Mouse (Mus musculus) embryonic facial prominence, embryonic 11.5 days (tissue): ENCODE measurements around the gene Trim3. TPM values are rescaled to one million over a fixed set of nuclear protein-coding genes. Genes with fewer than 3 reads are reported as not detected.

ENCODE experiments used
- ATAC-seq: fragments of 200-750 bp; cut with Nextera tagmentation; replicated peaks from 2 replicates; pipeline ENCODE4 v1.8.0; 2017; ENCODE audit warnings: low read depth; ENCODE audit not compliant: insufficient number of reproducible peaks, low FRiP score, low TSS enrichment
- DNase-seq: peaks from one replicate; pipeline ENCODE4 v3.0.0-alpha.2; 2015; ENCODE audit warnings: low spot score
- H3K27ac ChIP-seq: fragments of 300-500 bp; sonication (generic); replicated peaks from 2 replicates; pipeline ENCODE4 v1.5.1; 2014; ENCODE audit warnings: mild to moderate bottlenecking, low read depth, low read length, control low read depth
- H3K27me3 ChIP-seq: fragments of 300-500 bp; sonication (generic); 2 replicates; pipeline ENCODE4 v1.6.1; 2014; ENCODE audit warnings: mild to moderate bottlenecking, low read length, moderate library complexity, mixed read lengths; ENCODE audit not compliant: control insufficient read depth, insufficient read depth
- H3K36me3 ChIP-seq: fragments of 300-500 bp; sonication (generic); replicated peaks from 2 replicates; pipeline ENCODE4 v1.6.1; 2014; ENCODE audit warnings: low read depth, mild to moderate bottlenecking, low read length, moderate library complexity, mixed read lengths; ENCODE audit not compliant: control insufficient read depth, insufficient read depth
- H3K4me1 ChIP-seq: fragments of 300-500 bp; sonication (generic); 2 replicates; pipeline ENCODE4 v1.6.1; 2014; ENCODE audit warnings: low read length, mixed read lengths; ENCODE audit not compliant: control insufficient read depth, insufficient read depth
- H3K4me2 ChIP-seq: fragments of 300-500 bp; sonication (generic); 2 replicates; pipeline ENCODE4 v1.6.1; 2014; ENCODE audit warnings: low read depth, mild to moderate bottlenecking, control low read depth, low read length, moderate library complexity
- H3K4me3 ChIP-seq: fragments of 300-500 bp; sonication (generic); 2 replicates; pipeline ENCODE4 v1.5.1; 2014; ENCODE audit warnings: low read depth, low read length, control low read depth
- H3K9ac ChIP-seq: fragments of 300-500 bp; sonication (generic); replicated peaks from 2 replicates; pipeline ENCODE4 v1.6.1; 2014; ENCODE audit warnings: mild to moderate bottlenecking, control low read depth, low read length
- H3K9me3 ChIP-seq: fragments of 300-500 bp; sonication (generic); replicated peaks from 2 replicates; pipeline ENCODE4 v1.6.1; 2016; ENCODE audit warnings: mild to moderate bottlenecking, low read length, inconsistent platforms, mixed read lengths; ENCODE audit not compliant: control insufficient read depth
- WGBS: fragments of 180-500 bp; shearing (Covaris S2); extraction: QIAGEN DNeasy Blood & Tissue Kit; methylation state at CpG from one replicate; pipeline ENCODE4 v1.1.7; 2014; 5-methylcytosine and 5-hydroxymethylcytosine counted together
- polyA plus RNA-seq: library from polyadenylated mRNA; unstranded; fragments of >200 nt; fragmentation: Nextera tagmentation; extraction: Ambion mirVana; gene quantifications from 2 replicates; pipeline ENCODE4 v1.2.1, GENCODE M21; 2014

Gene Trim3
- polyA plus RNA-seq, 1 experiment from 2014 or later, result 19.2 TPM

DNA sequence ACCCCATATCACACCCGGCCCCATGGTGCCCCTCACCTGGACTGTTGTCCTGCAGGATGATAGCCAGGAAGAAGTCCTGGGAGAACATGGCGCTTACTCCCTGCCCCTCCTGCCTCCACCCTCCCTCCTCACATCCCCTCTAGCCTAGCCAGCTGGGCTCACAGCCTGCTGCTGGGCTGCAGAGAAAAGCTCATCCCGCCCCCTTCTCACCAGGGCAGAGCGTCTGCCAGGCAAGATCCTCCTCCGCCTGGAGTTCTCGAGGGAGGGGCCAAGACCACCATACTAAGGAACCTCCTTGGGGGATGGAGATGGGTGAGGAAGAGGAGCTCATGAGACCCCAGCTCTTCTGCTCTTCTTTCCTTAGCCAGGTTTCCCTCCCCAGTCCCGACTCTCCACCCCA is 64.8 kb downstream of the Trim3 start:
- ATAC-seq, result peak; percentile 61
- no peak overlapping the region for H3K4me3 ChIP-seq
- no peak overlapping the region for H3K9ac ChIP-seq

DNA sequence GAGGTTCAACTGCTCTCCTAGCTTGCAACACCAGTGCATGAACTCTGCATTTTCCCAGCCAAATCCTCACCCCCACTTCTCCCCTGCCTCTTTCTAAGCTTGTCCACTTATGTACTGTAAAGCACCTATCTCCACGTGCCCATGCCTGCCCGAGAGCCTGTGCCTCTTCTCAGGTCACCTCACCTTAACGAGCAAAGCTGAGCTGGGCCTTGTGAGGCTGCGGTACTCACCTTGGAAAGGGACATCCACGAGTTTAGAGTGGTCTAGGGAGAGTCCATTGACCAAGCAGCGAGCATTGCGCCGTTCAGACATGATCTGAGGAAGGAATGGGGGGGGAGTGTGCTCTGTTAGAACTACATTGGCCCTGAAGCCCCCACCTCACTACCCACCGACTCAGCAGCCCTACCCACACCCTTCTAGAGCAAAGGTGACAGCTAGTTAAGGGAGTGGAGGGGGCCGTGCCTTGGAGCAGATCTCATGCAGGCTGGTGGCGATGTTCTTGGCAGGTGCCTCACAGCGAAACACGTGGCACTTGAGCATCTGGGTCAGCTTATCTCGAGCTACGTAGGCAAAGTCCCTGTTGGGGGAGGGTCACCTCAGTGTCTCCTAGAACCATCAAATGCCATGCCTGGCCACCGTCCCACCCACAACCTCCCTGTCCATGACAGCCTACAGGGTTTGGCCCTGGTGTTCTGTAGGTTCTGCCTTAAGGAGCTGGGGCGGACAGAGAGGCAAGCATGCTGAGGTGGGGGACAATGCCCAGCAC is 68.1 kb downstream of the Trim3 start:
- Histone ChIP-seq H3K4me2 (no peak overlapping the region), H3K36me3 (peaks cover 3% of the 10 kb centered on the region), H3K9me3 (no peaks in the 10 kb centered on the region), H3K4me1 (no peaks in the 10 kb centered on the region; the same call in 1 of the 2 replicates), H3K9ac (no peak overlapping the region), H3K27me3 (no peaks in the 10 kb centered on the region), H3K4me3 (no peak overlapping the region), H3K27ac (no peak overlapping the region)
- ATAC-seq (no peak), DNase-seq (no peak)
- 80% methylated on average over 17 of the region's 17 CpGs for WGBS

More for the DNA sequence above, 64.8 kb downstream of the Trim3 start:
- Histone ChIP-seq H3K4me1 (no peaks in the 10 kb centered on the region; the same call in 1 of the 2 replicates), H3K27me3 (no peaks in the 10 kb centered on the region), H3K36me3 (peaks cover 5% of the 10 kb centered on the region), H3K9me3 (no peaks in the 10 kb centered on the region), H3K27ac (no peak overlapping the region), H3K4me2 (peak overlapping the region; percentile 10; the same call in 1 of the 2 replicates)
- DNase-seq, result no peak
- 25% methylated on average over 7 of the region's 7 CpGs for WGBS

GRCm38 (mm10) chr7:105563367-105563766 is 70.0 kb downstream of the Trim3 start:
- Histone ChIP-seq H3K9me3 (no peaks in the 10 kb centered on the region), H3K9ac (no peak overlapping the region), H3K27me3 (no peaks in the 10 kb centered on the region), H3K4me3 (no peak overlapping the region), H3K4me1 (no peaks in the 10 kb centered on the region), H3K36me3 (peaks cover 3% of the 10 kb centered on the region), H3K4me2 (no peak overlapping the region), H3K27ac (no peak overlapping the region)
- 90% methylated on average over 3 of the region's 3 CpGs for WGBS
- DNase-seq (no peak), ATAC-seq (no peak)

DNA sequence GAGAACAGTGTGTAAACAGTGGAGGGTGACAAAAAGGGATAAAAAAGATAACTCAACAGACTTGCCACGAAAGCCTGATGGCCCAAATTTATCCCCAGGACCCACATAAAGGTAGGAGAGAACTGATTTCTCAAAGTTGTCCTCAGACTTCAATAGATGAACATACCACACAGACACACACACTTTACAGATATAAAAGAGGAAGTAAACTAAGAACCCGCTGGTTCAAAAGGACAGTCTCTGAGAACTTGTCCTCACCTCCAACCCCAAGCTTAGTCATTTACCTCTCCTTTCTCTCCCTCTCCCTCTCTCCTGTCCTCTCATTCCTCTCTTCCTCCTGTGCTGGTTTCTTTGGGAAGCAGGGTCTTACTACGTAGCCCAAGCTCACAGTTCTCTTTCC is 71.1 kb downstream of the Trim3 start:
- H3K27me3 ChIP-seq, result no peaks in the 10 kb centered on the region
- H3K9me3 ChIP-seq, result no peaks in the 10 kb centered on the region
- DNase-seq (no peak), ATAC-seq (no peak)
- H3K4me1 ChIP-seq, result no peaks in the 10 kb centered on the region
- 95% methylated on average over 3 of the region's 3 CpGs for WGBS
- H3K9ac ChIP-seq, result no peak overlapping the region
- no peak overlapping the region for H3K4me2 ChIP-seq
- H3K4me3 ChIP-seq, result no peak overlapping the region
- no peak overlapping the region for H3K27ac ChIP-seq
- peaks cover under 1% of the 10 kb centered on the region for H3K36me3 ChIP-seq

DNA sequence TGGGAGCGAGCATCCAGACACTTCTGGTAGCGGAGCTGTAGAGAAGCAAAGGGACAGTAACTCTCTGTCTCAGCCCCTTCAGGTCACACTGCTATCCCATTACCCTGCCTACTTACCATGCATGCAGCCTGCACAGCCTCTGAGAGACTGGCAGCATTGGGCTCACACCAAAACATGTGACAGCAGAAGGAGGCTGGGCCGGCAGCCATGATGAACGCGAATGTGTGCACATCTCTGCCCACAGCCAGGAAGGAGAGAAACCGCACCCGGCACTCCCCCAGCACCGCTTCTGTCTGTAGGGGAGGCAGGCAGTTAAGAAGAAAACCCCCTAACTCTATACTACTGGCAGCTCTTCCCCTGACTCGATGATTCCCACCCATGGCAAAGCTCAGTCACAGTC is 74.4 kb downstream of the Trim3 start:
- Histone ChIP-seq H3K9me3 (no peaks in the 10 kb centered on the region), H3K4me2 (no peak overlapping the region), H3K27me3 (no peaks in the 10 kb centered on the region), H3K36me3 (no peaks in the 10 kb centered on the region; the same call in 1 of the 2 replicates), H3K4me1 (no peaks in the 10 kb centered on the region), H3K4me3 (no peak overlapping the region), H3K27ac (no peak overlapping the region), H3K9ac (no peak overlapping the region)
- ATAC-seq (no peak), DNase-seq (no peak)
- WGBS, result 93% methylated on average over 9 of the region's 9 CpGs

DNA sequence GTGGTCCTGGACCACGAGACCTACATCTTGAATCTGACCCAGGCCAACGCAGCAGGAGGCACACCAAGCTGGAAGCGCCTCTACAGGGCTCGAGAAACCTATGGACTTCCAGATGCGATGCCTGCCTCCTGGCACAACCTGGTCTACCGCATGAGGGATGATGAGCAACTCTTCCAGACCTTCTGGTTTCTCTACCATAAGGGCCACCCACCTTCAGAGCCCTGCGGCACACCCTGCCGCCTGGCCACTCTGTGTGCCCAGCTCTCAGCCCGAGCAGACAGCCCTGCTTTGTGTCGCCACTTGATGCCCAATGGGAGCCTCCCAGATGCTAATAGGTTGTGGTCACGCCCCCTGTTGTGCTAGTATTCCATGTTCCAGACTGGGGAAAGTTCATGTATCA is 75.7 kb downstream of the Trim3 start:
- Histone ChIP-seq H3K4me2 (no peak overlapping the region), H3K36me3 (no peaks in the 10 kb centered on the region; the same call in 1 of the 2 replicates), H3K4me1 (no peaks in the 10 kb centered on the region), H3K27ac (no peak overlapping the region), H3K27me3 (no peaks in the 10 kb centered on the region), H3K9me3 (no peaks in the 10 kb centered on the region), H3K4me3 (no peak overlapping the region), H3K9ac (no peak overlapping the region)
- WGBS, result 83% methylated on average over 11 of the region's 11 CpGs
- ATAC-seq, result no peak
- DNase-seq, result no peak

DNA sequence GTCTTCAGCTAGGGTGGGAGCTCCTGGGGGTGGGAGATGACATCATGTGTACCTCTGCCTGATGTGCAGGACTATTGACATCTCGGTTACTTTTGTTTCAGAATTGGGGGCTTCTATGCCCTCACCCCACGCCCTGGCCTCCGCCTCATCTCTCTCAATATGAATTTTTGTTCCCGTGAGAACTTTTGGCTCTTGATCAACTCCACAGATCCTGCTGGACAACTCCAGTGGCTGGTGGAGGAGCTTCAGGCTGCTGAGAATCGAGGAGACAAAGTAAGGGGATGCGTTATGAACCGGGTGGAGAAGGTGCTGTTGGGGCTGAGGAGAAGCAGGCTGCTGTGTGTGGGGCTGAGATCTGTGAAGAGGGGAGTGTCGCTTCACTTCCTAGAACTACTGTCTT is 77.0 kb downstream of the Trim3 start:
- H3K9ac ChIP-seq, result no peak overlapping the region
- no peaks in the 10 kb centered on the region; the same call in 1 of the 2 replicates for H3K36me3 ChIP-seq
- no peaks in the 10 kb centered on the region for H3K27me3 ChIP-seq
- no peaks in the 10 kb centered on the region for H3K4me1 ChIP-seq
- WGBS, result 89% methylated on average over 8 of the region's 8 CpGs
- ATAC-seq (no peak), DNase-seq (no peak)
- no peak overlapping the region for H3K27ac ChIP-seq
- H3K4me2 ChIP-seq, result no peak overlapping the region
- no peaks in the 10 kb centered on the region for H3K9me3 ChIP-seq
- H3K4me3 ChIP-seq, result no peak overlapping the region

DNA sequence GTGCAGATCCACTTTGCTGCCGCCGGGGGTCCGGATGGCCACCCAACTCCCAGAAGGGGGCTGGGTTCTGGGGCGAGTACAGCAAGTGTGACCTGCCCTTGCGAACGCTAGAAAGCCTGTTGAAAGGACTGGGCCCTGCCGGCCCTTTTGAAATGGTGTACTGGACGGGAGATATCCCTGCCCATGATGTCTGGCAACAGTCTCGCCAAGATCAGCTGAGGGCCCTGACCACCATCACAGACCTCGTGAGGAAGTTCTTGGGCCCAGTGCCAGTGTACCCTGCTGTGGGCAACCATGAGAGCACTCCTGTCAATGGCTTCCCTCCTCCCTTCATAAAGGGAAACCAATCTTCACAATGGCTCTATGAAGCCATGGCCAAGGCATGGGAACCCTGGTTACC is 77.8 kb downstream of the Trim3 start:
- no peak for ATAC-seq
- no peaks in the 10 kb centered on the region; the same call in 1 of the 2 replicates for H3K36me3 ChIP-seq
- 89% methylated on average over 10 of the region's 10 CpGs for WGBS

More for the DNA sequence above, 77.8 kb downstream of the Trim3 start:
- H3K27ac ChIP-seq, result no peak overlapping the region
- no peak overlapping the region for H3K4me3 ChIP-seq
- no peaks in the 10 kb centered on the region for H3K27me3 ChIP-seq
- no peak overlapping the region for H3K9ac ChIP-seq
- H3K4me1 ChIP-seq, result no peaks in the 10 kb centered on the region
- no peak overlapping the region; the same call in 1 of the 2 replicates for H3K4me2 ChIP-seq
- no peak for DNase-seq
- H3K9me3 ChIP-seq, result no peaks in the 10 kb centered on the region
